19 mouse cellular contexts compared by ENCODE assay signal in genomic region chr2:118995490-118995889, GRCm38 (mm10). TPM values are rescaled to one million over a fixed set of nuclear protein-coding genes. Genes with fewer than 3 reads are reported as not detected.
DNase-seq lines count a peak whose midpoint lies in the region; ATAC-seq and TF ChIP-seq lines count a peak whose summit lies in the region.
"Had no signal": no experiment of that assay in that cellular context is flagged by ENCODE, and none has a peak within 500 bp of the region (broad histone marks: within the 10 kb centered on the region; RNA-seq: fewer than 3 reads in every experiment).

No protein-coding gene starts in this region.

- no peak overlapping the region for H3K4me3 ChIP-seq in neural tube, embryonic 14.5 days (ENCODE audit: low read depth, low read length)
- H3K4me3 ChIP-seq: embryonic facial prominence, embryonic 12.5 days; heart, embryonic 10.5 days; limb, embryonic 13.5 days; liver, embryonic 15.5 days had no signal

- peaks cover 9% of the 10 kb centered on the region; the same call in 1 of the 2 replicates for H3K4me1 ChIP-seq in neural tube, embryonic 14.5 days (ENCODE audit: control insufficient read depth, insufficient read depth, low read length)
- H3K4me1 ChIP-seq: embryonic facial prominence, embryonic 12.5 days; limb, embryonic 13.5 days; liver, embryonic 15.5 days had no signal

- intact Hi-C loops in left cerebral cortex, postnatal 14 days (cut with DNase I): no loop called here
- intact Hi-C loops in left cerebral cortex, postnatal 10 days (cut with DNase I): no loop called here
- intact Hi-C loops in gastrocnemius, postnatal 36 days (cut with DNase I): no loop called here

- H3K9me3 ChIP-seq in neural tube, embryonic 14.5 days (ENCODE audit: control insufficient read depth, low read length): no peaks in the 10 kb centered on the region
- H3K9me3 ChIP-seq: embryonic facial prominence, embryonic 12.5 days; heart, embryonic 10.5 days; limb, embryonic 13.5 days; liver, embryonic 15.5 days had no signal

- peak overlapping the region; percentile 73; the same call in 1 of the 2 replicates for H3K27ac ChIP-seq in neural tube, embryonic 14.5 days (ENCODE audit: low read depth, low read length)
- H3K27ac ChIP-seq: embryonic facial prominence, embryonic 12.5 days; heart, embryonic 10.5 days; limb, embryonic 13.5 days; liver, embryonic 15.5 days had no signal

- TF ChIP-seq CTCF in brain, embryonic 14.5 days (IDR thresholded peaks at IDR 0.05; ENCODE audit: borderline replicate concordance, extremely low read depth, insufficient read depth, insufficient read length): no peak

- H3K9ac ChIP-seq in neural tube, embryonic 14.5 days (replicated peaks; ENCODE audit: low read depth, low read length): no peak overlapping the region
- H3K9ac ChIP-seq: embryonic facial prominence, embryonic 12.5 days; limb, embryonic 13.5 days; liver, embryonic 15.5 days had no signal

- peak overlapping the region; percentile 26; the same call in 1 of the 2 replicates for H3K4me2 ChIP-seq in neural tube, embryonic 14.5 days (ENCODE audit: low read depth, low read length)
- H3K4me2 ChIP-seq: embryonic facial prominence, embryonic 12.5 days; limb, embryonic 13.5 days; liver, embryonic 15.5 days had no signal

- H3K36me3 ChIP-seq in neural tube, embryonic 14.5 days (ENCODE audit: control insufficient read depth, insufficient read depth, low read length): no peaks in the 10 kb centered on the region
- H3K36me3 ChIP-seq: embryonic facial prominence, embryonic 12.5 days; heart, embryonic 10.5 days; limb, embryonic 13.5 days; liver, embryonic 15.5 days had no signal

- peak; percentile 68 for DNase-seq in frontal cortex, adult 2 months (ENCODE audit: extremely low spot score in 1 of 2, low spot score in 1 of 2)
- DNase-seq in frontal cortex, postnatal 10 days (ENCODE audit: low spot score in 2 of 2): no peak
- DNase-seq in left cerebral cortex, postnatal 14 days (ENCODE audit: low spot score in 2 of 2): peak; percentile 26 to 62
- no peak for DNase-seq in left cerebral cortex, postnatal 10 days (ENCODE audit: extremely low spot score in 1 of 2, low spot score in 2 of 2)
- DNase-seq in brain, embryonic 14.5 days (ENCODE audit: low read depth): peak; percentile 38
- DNase-seq in T-cell, adult 2 months (ENCODE audit: low spot score): no peak
- no peak for DNase-seq in gastrocnemius, postnatal 36 days
- DNase-seq: cerebellum, adult 11 months; cerebellum, postnatal 36 days; gastrocnemius, postnatal 25 days; spleen, adult 18-20 months; thymus, postnatal 4 days had no signal

- WGBS in neural tube, embryonic 14.5 days: 27% methylated on average over 5 of the region's 5 CpGs

- TF ChIP-seq POLR2A in brain, embryonic 14.5 days (IDR thresholded peaks at IDR 0.05; ENCODE audit: borderline replicate concordance, extremely low read depth, insufficient read depth, insufficient read length, poor library complexity, severe bottlenecking): no peak

- no peaks in the 10 kb centered on the region for H3K27me3 ChIP-seq in neural tube, embryonic 14.5 days (ENCODE audit: control insufficient read depth, insufficient read depth, low read length)

- ATAC-seq in neural tube, embryonic 14.5 days (ENCODE audit: low read depth): peak; percentile 81
- ATAC-seq: intestine, embryonic 16.5 days; Patski had no signal

RNA-seq across cellular contexts. Expression of gene Ccdc32, which starts 33.7 kb away (rescaled TPM):
- polyA plus RNA-seq in frontal cortex, adult 2 months (2012; rRNA removed): 42.7 and 44.2 TPM in 2 replicates
- total RNA-seq in left cerebral cortex, postnatal 14 days (2021): 10 to 100 TPM; 60.2 TPM
- 10 to 100 TPM; 61.6 to 61.8 TPM for total RNA-seq in left cerebral cortex, postnatal 10 days (2021)
- polyA plus RNA-seq in brain, embryonic 14.5 days (2012; rRNA removed): 20.9 and 23.0 TPM in 2 replicates
- 36.3 and 38.5 TPM in 2 replicates for polyA plus RNA-seq in neural tube, embryonic 14.5 days (2014; fragmentation: Nextera tagmentation; extraction: Ambion mirVana)
- 1 to 10 TPM; 3.3 to 4.6 TPM for total RNA-seq in gastrocnemius, postnatal 36 days (2021)

RNA-seq across cellular contexts. Expression of gene Rpusd2, which starts 39.1 kb away (rescaled TPM):
- polyA plus RNA-seq in frontal cortex, adult 2 months (2012; rRNA removed): 4.8 and 6.2 TPM in 2 replicates
- total RNA-seq in left cerebral cortex, postnatal 14 days (2021): 1 to 10 TPM; 5.5 to 6.6 TPM
- 1 to 10 TPM; 6.3 to 6.7 TPM for total RNA-seq in left cerebral cortex, postnatal 10 days (2021)
- polyA plus RNA-seq in brain, embryonic 14.5 days (2012; rRNA removed): 8.0 and 8.4 TPM in 2 replicates
- 4.1 and 4.4 TPM in 2 replicates for polyA plus RNA-seq in neural tube, embryonic 14.5 days (2014; fragmentation: Nextera tagmentation; extraction: Ambion mirVana)
- total RNA-seq in gastrocnemius, postnatal 36 days (2021): 1 to 10 TPM; 2.7 to 2.8 TPM

RNA-seq across cellular contexts. Expression of gene Knl1, which starts 51.4 kb away (rescaled TPM):
- 0.04 and 0.06 TPM in 2 replicates for polyA plus RNA-seq in frontal cortex, adult 2 months (2012; rRNA removed)
- under 1 TPM; 0.29 to 0.63 TPM for total RNA-seq in left cerebral cortex, postnatal 14 days (2021)
- 1 to 10 TPM; 1.4 to 1.6 TPM for total RNA-seq in left cerebral cortex, postnatal 10 days (2021)
- polyA plus RNA-seq in brain, embryonic 14.5 days (2012; rRNA removed): 2.4 and 3.3 TPM in 2 replicates
- 2.9 and 4.9 TPM in 2 replicates for polyA plus RNA-seq in neural tube, embryonic 14.5 days (2014; fragmentation: Nextera tagmentation; extraction: Ambion mirVana)
- under 1 TPM; 0.44 to 0.79 TPM for total RNA-seq in gastrocnemius, postnatal 36 days (2021)

Comparison
In these comparisons a context has a peak if more than half of its experiments do, and no peak if none do; other contexts are left out.
1. DNase-seq: peak in frontal cortex, adult 2 months (2 of 2), left cerebral cortex, postnatal 14 days (2 of 2) and brain, embryonic 14.5 days (single experiment); none in frontal cortex, postnatal 10 days (0 of 2), left cerebral cortex, postnatal 10 days (0 of 2), T-cell, adult 2 months (single experiment) and gastrocnemius, postnatal 36 days (0 of 2).
2. RNA of gene Ccdc32, which starts 33.7 kb away (total RNA-seq): 61.6 to 61.8 TPM in left cerebral cortex, postnatal 10 days and 60.2 TPM in left cerebral cortex, postnatal 14 days; 3.3 to 4.6 TPM in gastrocnemius, postnatal 36 days; every median in the first group is over 10 times any median in the second.